Mouse (Mus musculus) gastrocnemius, adult 18-20 months (tissue): Measurements from ENCODE around the gene Ccdc13. TPM values are rescaled to one million over a fixed set of nuclear protein-coding genes. Genes with fewer than 3 reads are reported as not detected.
A peak's percentile ranks its signal among the peaks of the same experiment; 100 is the strongest.

Experiments used
- DNase-seq: peaks from one replicate; pipeline ENCODE4 v3.0.0; 2021; ENCODE audit warnings: low spot score
- long read RNA-seq, 2 experiments: library from polyadenylated mRNA; stranded (forward); transcript quantifications; one replicate each; pipeline ENCODE4 v2.0.0; 2021
- total RNA-seq, 2 experiments: library from RNA; stranded (reverse); gene quantifications; 2 replicates each; pipeline ENCODE4 v1.2.3; 2021

Ccdc13 gene
- total RNA-seq, result under 1 TPM in 1 of 2 experiments, not detected in 1; 0.17 TPM
- long read RNA-seq, experiment 1, result 0 reads
- long read RNA-seq, experiment 2, result 0 reads

- peak; percentile 40 for DNase-seq
Measured at GRCm38 (mm10) chr9:121838829-121839621, at the start of gene Ccdc13. Gene Ccdc13, minus strand, starts transcription at chr9:121839461.

- DNase-seq, result no peak
Measured at GRCm38 (mm10) chr9:121882015-121882457, 42.8 kb upstream of the Ccdc13 start.

GRCm38 (mm10) chr9:121881301-121881700 is 42.0 kb upstream of the Ccdc13 start:
- no peak for DNase-seq

GRCm38 (mm10) chr9:121880840-121881239 is 41.6 kb upstream of the Ccdc13 start:
- peak; percentile 86 for DNase-seq

DNA sequence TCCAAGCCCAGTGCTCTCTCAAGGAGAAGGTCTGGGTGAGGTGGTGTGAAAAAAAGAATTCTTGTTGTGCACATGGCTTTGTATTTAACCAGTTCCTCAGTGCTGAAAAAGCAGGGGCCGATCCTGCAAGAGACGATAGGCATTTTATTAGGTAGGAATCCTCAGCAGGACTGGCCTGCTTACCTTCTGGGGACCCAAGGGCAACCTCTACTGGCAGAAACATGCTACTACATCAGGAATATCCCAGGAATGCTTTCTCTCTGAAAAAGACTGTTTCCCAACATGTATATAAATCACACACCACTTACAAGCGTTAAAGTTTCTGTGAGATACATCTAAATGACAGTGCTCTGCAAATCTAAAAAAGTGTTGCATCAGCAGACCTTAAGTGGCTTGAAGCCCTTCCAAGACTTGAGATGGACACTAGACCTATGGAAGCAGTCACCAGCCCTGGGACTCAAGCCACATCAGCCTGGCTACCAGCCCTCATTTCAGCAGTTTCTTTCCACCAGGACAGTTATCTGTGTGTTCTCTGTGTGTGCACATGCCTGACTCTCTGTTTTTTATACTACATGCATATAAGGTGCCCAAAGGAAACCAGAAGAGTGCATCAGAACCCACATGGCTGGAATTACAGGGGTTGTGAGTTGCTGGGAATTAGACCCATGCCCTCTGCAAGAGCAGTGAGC is 37.9 kb upstream of the Ccdc13 start:
- DNase-seq, result peak; percentile 68

DNA sequence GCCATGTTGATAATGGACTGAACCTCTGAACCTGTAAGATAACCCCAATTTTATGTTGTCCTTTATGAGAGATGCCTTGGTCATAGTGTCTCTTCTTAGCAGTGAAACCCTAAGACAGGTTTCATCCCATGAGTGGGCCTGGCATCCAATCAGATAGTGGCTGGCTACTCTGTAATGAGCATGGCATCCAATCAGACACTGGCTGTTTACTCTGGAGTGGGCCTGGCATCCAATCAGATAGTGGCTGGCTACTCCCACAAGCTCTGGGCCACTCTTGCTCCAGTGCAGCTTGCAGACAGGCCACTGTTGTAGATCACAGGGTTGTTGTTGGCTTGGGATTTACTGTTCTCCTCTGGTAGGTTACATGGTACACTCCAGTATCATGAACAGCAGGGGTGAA is 34.3 kb upstream of the Ccdc13 start:
- no peak for DNase-seq

- DNase-seq, result no peak
Measured at GRCm38 (mm10) chr9:121872062-121872683, 32.9 kb upstream of the Ccdc13 start.

GRCm38 (mm10) chr9:121869973-121870515 is 30.8 kb upstream of the Ccdc13 start:
- DNase-seq, result no peak

- DNase-seq, result no peak
Measured at GRCm38 (mm10) chr9:121869432-121869831, 30.2 kb upstream of the Ccdc13 start.

- DNase-seq, result no peak
Measured at GRCm38 (mm10) chr9:121868236-121868635, 29.0 kb upstream of the Ccdc13 start.

GRCm38 (mm10) chr9:121867632-121868031 is 28.4 kb upstream of the Ccdc13 start:
- no peak for DNase-seq

DNA sequence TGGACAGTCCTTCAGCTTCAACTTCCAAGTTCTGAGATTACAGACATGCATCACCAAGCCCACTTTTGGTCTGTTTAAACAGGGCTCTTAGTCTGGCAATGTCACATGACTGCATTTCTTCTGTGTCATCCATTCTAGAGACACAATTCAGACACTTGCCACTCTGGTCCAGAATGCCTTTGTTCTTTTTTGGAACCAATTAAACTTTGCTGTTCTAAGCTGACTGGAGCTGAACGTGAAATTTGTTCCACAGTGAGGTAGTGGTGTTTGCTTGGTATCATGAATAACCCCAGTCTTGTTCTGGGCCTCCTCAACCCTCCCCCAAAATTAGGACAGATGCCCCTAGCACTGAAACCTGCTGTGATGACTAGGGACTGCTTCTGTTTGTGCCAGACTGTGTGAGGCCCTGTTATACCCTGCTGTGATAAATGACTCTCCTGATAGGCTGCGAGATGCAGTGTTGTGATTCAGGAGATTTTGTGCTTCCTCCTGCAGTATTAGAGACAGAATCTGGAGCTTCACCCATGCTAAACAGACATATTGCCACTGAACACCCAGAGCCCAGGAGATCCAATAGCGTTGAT is 26.3 kb upstream of the Ccdc13 start:
- no peak for DNase-seq

DNA sequence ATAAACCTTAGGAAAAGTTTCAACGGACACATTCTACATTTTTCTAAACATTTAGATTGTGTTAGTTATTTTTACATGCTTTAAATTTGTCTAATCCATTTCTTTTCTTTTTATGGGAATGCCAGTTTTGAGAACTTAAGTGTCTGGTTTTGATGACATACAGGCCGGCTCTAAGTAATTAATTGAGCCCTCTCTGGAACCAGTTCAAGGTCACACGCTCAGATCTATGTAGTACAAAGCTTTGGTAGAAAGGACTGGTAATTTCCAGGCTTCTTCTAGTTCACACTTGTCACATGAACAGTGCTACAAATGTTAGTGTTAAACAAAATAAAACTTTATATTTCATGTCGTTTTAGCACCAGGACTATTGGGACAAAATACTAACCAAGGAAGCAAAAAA is 25.6 kb upstream of the Ccdc13 start:
- DNase-seq, result no peak

- DNase-seq, result no peak
Measured at GRCm38 (mm10) chr9:121860921-121861320, 21.7 kb upstream of the Ccdc13 start.

GRCm38 (mm10) chr9:121859345-121859744 is 20.1 kb upstream of the Ccdc13 start:
- no peak for DNase-seq

- no peak for DNase-seq
Measured at GRCm38 (mm10) chr9:121858153-121858488, 18.9 kb upstream of the Ccdc13 start, which contains the start of gene Higd1a. Gene Higd1a, minus strand, starts transcription at chr9:121858362.

DNA sequence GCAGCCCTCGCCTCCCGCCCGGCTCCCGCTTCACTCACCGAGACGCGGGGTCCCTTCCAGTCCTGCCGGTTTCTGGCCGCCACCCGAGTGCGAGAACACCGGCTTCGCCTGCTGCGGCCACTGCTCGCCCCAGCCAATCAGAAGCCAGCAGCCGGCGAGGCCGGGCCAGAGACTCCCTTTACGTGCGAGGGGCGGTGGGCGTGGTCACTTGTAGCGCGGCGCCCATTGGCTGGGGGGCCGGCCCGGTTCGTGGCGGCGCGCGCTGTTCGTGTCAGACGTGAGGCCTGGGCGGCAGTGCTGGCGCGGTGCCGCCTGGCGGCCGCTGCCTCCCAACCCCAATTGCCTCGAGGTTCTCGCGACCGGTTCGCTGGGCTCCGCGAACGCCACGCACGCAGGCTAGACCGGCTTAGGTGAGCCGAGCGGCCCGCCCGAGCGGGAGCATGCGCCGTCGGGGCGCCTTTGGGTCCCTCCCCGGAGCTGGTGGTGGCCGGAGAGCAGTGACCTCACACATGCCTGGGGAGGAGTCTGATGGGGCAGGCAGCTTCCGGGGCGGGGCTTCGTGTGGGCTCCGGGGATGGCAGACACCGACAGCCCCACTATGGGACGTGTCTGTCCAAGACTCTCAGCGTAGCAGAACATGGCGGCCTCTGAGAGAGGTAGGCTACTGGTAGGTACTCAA is 18.4 kb upstream of the Ccdc13 start:
- DNase-seq, result peak; percentile 97

DNA sequence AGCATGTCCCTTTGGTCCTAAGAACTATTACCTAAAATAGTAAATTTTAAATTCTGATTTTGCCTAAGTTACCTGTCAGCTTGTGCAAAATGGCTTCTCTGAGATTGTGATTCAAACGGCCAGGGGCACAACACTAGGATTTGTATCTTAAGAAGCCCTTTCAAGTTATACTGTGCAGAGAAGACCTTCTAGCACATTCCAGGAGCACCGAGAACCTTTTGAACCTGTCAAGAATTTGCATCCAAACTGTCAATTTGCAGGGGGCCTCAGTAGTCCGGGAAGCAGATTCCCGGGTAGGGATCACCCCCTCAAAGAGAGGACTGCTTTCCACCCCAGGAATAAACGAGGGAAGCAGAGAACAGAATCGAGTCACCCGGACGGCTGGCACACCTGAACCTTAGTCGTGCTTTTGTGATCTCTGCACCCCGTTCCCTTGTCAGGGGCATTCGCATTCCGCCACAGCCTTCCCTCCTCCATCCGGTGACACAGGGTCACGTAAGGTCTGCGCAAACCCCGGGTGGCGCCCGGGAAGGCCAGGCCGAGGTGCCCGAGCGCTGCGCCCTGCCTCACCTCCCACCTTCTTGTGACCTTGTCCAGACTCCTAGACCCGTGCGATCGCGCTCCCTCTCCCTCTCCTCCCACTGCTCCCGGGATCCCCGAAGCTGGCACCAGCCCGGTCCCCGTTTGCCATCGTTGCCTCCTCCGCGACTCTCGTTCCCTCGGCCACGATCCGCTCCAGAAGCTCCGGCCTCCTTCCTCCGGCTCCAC is 17.6 kb upstream of the Ccdc13 start:
- DNase-seq, result no peak

DNA sequence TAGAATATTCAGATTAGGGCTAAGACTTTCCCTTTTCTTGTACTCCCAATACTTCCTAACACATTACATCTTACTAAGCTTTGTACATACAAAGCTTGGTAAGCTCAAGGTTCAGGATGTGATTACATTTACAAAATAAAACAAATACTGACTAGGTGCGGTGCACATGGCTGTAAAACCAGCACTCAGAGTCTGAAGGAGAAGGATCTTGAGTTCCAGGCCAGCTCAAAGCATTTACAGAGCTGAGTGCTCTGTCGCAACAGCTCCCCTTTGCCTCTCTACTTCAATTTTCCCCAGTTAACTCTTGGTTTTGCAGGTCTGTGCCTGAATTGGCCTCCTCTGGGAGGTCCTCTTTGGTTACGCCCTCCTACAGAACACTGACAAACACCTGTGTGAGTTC is 15.0 kb upstream of the Ccdc13 start:
- DNase-seq, result no peak

GRCm38 (mm10) chr9:121847842-121848241 is 8.6 kb upstream of the Ccdc13 start:
- DNase-seq, result no peak
